Mouse (Mus musculus) midbrain, embryonic 14.5 days (tissue): ENCODE measurements around the gene Gpr108. TPM values are rescaled to one million over a fixed set of nuclear protein-coding genes. Genes with fewer than 3 reads are reported as not detected.
A peak's percentile ranks its signal among the peaks of the same experiment; 100 is the strongest.
"Not testable (repeated sequence)": the region's sequence is repeated elsewhere in the genome, so short reads cannot be mapped to it uniquely, and the experiment has no call there.

Experiments
- ATAC-seq: fragments of 200-750 bp; cut with Nextera tagmentation; 2 replicates; pipeline ENCODE4 v1.8.0; 2017; ENCODE audit warnings: moderate number of reproducible peaks, moderate library complexity; ENCODE audit not compliant: low FRiP score, low TSS enrichment
- DNase-seq: peaks from one replicate; pipeline ENCODE4 v3.0.0-alpha.2; 2015
- H3K27ac ChIP-seq: fragments of 300-500 bp; sonication (generic); replicated peaks from 2 replicates; pipeline ENCODE4 v1.5.1; 2014; ENCODE audit warnings: mild to moderate bottlenecking, low read depth, low read length, moderate library complexity
- H3K27me3 ChIP-seq: fragments of 300-500 bp; sonication (generic); 2 replicates; pipeline ENCODE4 v1.6.1; 2014; ENCODE audit warnings: low read length, control low read depth, mixed read lengths; ENCODE audit not compliant: control insufficient read depth, insufficient read depth
- H3K36me3 ChIP-seq: fragments of 300-500 bp; sonication (generic); 2 replicates; pipeline ENCODE4 v1.6.1; 2014; ENCODE audit warnings: low read length, control low read depth; ENCODE audit not compliant: control insufficient read depth, insufficient read depth
- H3K4me1 ChIP-seq: fragments of 300-500 bp; sonication (generic); 2 replicates; pipeline ENCODE4 v1.6.1; 2014; ENCODE audit warnings: mild to moderate bottlenecking, antibody characterized with exemption, low read length, control low read depth; ENCODE audit not compliant: control insufficient read depth, insufficient read depth
- H3K4me2 ChIP-seq: fragments of 300-500 bp; sonication (generic); 2 replicates; pipeline ENCODE4 v1.6.1; 2014; ENCODE audit warnings: mild to moderate bottlenecking, low read length, moderate library complexity
- H3K4me3 ChIP-seq: fragments of 300-500 bp; sonication (generic); replicated peaks from 2 replicates; pipeline ENCODE4 v1.5.1; 2014; ENCODE audit warnings: low read depth, low read length
- H3K9ac ChIP-seq: fragments of 300-500 bp; sonication (generic); replicated peaks from 2 replicates; pipeline ENCODE4 v1.6.1; 2014; ENCODE audit warnings: mild to moderate bottlenecking, low read length, moderate library complexity
- H3K9me3 ChIP-seq: fragments of 300-500 bp; sonication (generic); 2 replicates; pipeline ENCODE4 v1.6.1; 2016; ENCODE audit warnings: low read length, control low read depth, mixed read lengths; ENCODE audit not compliant: control insufficient read depth
- WGBS: fragments of 180-500 bp; shearing (Covaris S2); extraction: QIAGEN DNeasy Blood & Tissue Kit; methylation state at CpG from one replicate; pipeline ENCODE4 v1.1.7; 2014; 5-methylcytosine and 5-hydroxymethylcytosine counted together
- polyA plus RNA-seq: library from polyadenylated mRNA; unstranded; fragments of >200 nt; fragmentation: Nextera tagmentation; extraction: Ambion mirVana; gene quantifications from 2 replicates; pipeline ENCODE4 v1.2.1, GENCODE M21; 2014

Gene Gpr108
- polyA plus RNA-seq, 1 experiment from 2014 or later, result 20.9 TPM

- H3K4me3 ChIP-seq, result no peak overlapping the region
Measured at GRCm38 (mm10) chr17:57285077-57285476, 36.8 kb upstream of the Gpr108 start.

DNA sequence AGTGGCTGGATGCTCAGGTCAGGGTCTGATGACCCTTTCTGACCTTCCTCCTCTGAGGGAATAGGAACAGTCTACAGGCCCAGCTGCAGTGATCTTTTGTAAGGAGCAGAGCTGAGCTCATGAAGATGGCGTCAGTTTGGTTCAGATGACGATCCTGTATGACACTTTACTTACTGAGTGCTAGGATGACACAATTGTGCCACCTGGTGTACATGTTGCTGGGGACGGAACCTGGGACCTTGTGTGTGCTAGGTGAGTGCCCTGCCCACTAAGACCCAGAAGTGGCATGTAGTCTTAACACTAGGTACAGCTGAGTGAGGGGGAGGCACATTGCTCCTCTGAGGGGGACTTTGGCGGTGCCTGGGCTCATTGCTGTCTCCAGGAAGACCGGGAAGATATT lies 35.7 kb upstream of the Gpr108 start:
- no peak for ATAC-seq

More at GRCm38 (mm10) chr17:57285077-57285476, 36.8 kb upstream of the Gpr108 start:
- WGBS, result 78% methylated on average over 2 of the region's 2 CpGs
- no peaks in the 10 kb centered on the region for H3K36me3 ChIP-seq
- H3K27ac ChIP-seq, result no peak overlapping the region
- DNase-seq (no peak), ATAC-seq (no peak)
- H3K4me2 ChIP-seq, result no peak overlapping the region
- no peaks in the 10 kb centered on the region for H3K9me3 ChIP-seq
- no peak overlapping the region for H3K9ac ChIP-seq
- H3K27me3 ChIP-seq, result no peaks in the 10 kb centered on the region
- no peaks in the 10 kb centered on the region for H3K4me1 ChIP-seq

DNA sequence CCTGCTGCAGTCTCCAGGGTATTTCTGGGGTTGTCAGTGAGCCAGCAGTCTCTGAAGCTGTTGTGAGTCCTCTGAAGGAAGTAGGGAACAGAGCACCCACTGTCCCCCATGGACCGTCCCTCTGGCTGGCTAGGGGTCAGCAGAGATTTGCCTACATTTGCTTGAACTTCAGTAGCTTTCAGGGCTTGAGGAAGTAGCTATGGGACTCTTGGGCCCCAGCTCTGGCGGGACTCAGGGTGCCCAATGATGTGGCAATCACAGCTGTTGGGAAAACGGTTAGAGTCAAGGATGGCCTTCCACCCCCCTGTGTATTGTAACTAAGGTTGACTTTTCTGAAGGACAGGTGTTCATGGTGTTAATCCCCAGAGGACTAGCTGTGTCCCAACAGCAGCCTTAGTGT lies 32.2 kb upstream of the Gpr108 start:
- H3K4me3 ChIP-seq, result no peak overlapping the region
- 81% methylated on average over 3 of the region's 3 CpGs for WGBS
- no peak overlapping the region for H3K9ac ChIP-seq
- no peak overlapping the region for H3K4me2 ChIP-seq
- H3K27me3 ChIP-seq, result peaks cover 9% of the 10 kb centered on the region; the same call in 1 of the 2 replicates
- H3K36me3 ChIP-seq, result no peaks in the 10 kb centered on the region
- no peak for DNase-seq
- ATAC-seq, result no peak
- H3K9me3 ChIP-seq, result no peaks in the 10 kb centered on the region
- peaks cover 6% of the 10 kb centered on the region; the same call in 1 of the 2 replicates for H3K4me1 ChIP-seq
- H3K27ac ChIP-seq, result no peak overlapping the region

More for the DNA sequence above, 35.7 kb upstream of the Gpr108 start:
- Histone ChIP-seq H3K27ac (no peak overlapping the region), H3K4me2 (no peak overlapping the region), H3K4me3 (no peak overlapping the region), H3K4me1 (no peaks in the 10 kb centered on the region), H3K9me3 (no peaks in the 10 kb centered on the region), H3K9ac (no peak overlapping the region), H3K27me3 (no peaks in the 10 kb centered on the region), H3K36me3 (no peaks in the 10 kb centered on the region)
- WGBS, result 76% methylated on average over 5 of the region's 5 CpGs
- no peak for DNase-seq

- Histone ChIP-seq H3K27ac (no peak overlapping the region), H3K4me3 (no peak overlapping the region), H3K9me3 (no peaks in the 10 kb centered on the region), H3K4me1 (peaks cover 10% of the 10 kb centered on the region; the same call in 1 of the 2 replicates), H3K9ac (no peak overlapping the region), H3K4me2 (no peak overlapping the region), H3K36me3 (no peaks in the 10 kb centered on the region), H3K27me3 (peaks cover 15% of the 10 kb centered on the region; the same call in 1 of the 2 replicates)
- 56% methylated on average over 9 of the region's 9 CpGs for WGBS
- DNase-seq, result no peak
- no peak for ATAC-seq
Measured at GRCm38 (mm10) chr17:57279591-57280224, 31.5 kb upstream of the Gpr108 start.

DNA sequence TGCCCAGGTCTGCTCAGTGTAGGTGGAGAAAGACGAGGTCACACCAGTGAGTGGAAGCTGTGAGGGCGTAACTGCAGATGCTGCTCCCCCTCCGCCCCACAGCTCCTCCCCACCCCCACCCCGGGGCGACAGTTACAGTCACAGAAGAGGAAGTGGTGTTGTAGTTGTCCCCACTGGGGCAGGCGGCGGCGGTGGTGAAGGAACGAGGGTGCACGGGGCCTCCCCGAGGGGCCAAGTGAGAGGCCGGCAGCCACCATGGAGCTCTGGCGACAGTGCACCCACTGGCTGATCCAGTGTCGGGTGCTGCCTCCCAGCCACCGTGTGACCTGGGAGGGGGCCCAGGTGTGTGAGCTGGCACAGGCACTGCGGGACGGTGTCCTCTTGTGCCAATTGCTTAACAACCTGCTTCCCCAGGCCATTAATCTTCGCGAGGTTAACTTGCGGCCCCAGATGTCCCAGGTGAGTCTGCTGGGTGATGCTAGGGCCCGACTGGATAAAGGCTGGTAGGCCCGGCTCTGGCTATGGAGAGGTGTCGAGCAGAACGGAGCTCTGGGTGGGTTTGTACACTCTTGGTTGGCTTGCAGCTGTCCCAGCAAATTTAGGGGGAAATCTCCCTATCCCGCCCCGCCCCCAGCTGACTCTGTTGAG lies 30.8 kb upstream of the Gpr108 start, which contains the start of gene Vav1:
Gene Vav1, plus strand, starts transcription at position 158 of the 648 bp plus-strand sequence.
- Histone ChIP-seq H3K27me3 (peaks cover 21% of the 10 kb centered on the region; the same call in 1 of the 2 replicates), H3K36me3 (no peaks in the 10 kb centered on the region), H3K4me2 (no peak within 1 kb of the TSS), H3K4me3 (no peak within 1 kb of the TSS), H3K9me3 (no peaks in the 10 kb centered on the region), H3K9ac (no peak within 1 kb of the TSS), H3K4me1 (peaks cover 10% of the 10 kb centered on the region; the same call in 1 of the 2 replicates), H3K27ac (no peak within 1 kb of the TSS)
- no peak for ATAC-seq
- DNase-seq, result no peak
- 73% methylated on average over 26 of the region's 26 CpGs for WGBS

DNA sequence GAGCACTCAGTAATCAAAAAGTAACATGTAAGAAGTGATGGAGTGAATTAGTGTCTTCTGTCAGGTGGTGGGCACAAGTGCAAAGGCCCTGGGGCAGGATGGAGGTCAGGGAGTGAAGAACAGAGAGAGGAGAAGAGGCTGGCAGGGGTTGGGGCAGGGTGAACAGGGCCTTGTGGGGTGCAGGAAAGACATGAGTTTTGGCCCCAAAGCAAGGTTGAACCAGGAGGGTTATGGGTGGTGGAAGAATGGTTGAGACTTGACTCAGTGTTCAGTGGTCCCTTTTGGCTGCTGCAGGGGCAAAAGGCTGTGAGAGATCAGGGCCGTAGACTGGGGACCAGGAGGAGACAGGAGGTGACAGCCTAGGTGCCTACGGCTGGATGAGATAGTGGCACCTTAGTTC lies 30.3 kb upstream of the Gpr108 start:
- Histone ChIP-seq H3K4me3 (no peak overlapping the region), H3K9me3 (no peaks in the 10 kb centered on the region), H3K4me1 (peaks cover 10% of the 10 kb centered on the region; the same call in 1 of the 2 replicates), H3K36me3 (no peaks in the 10 kb centered on the region), H3K9ac (no peak overlapping the region), H3K27me3 (peaks cover 24% of the 10 kb centered on the region; the same call in 1 of the 2 replicates), H3K27ac (no peak overlapping the region), H3K4me2 (no peak overlapping the region)
- ATAC-seq (no peak), DNase-seq (no peak)
- 94% methylated on average over 2 of the region's 2 CpGs for WGBS

GRCm38 (mm10) chr17:57277598-57278261 lies 29.5 kb upstream of the Gpr108 start:
- H3K9me3 ChIP-seq, H3K4me3 ChIP-seq, ATAC-seq, H3K4me2 ChIP-seq, H3K9ac ChIP-seq, H3K36me3 ChIP-seq, H3K27ac ChIP-seq, DNase-seq, H3K4me1 ChIP-seq: not testable (repeated sequence)
- peaks cover 24% of the 10 kb centered on the region; the same call in 1 of the 2 replicates for H3K27me3 ChIP-seq
- WGBS, result 85% methylated on average over 4 of the region's 5 CpGs

- Histone ChIP-seq H3K36me3 (no peaks in the 10 kb centered on the region), H3K9ac (peak overlapping the region; percentile 44; the same call in 1 of the 2 replicates), H3K9me3 (no peaks in the 10 kb centered on the region), H3K27ac (no peak overlapping the region; the same call in 1 of the 2 replicates), H3K4me3 (peak overlapping the region; percentile 40), H3K4me1 (peaks cover 10% of the 10 kb centered on the region; the same call in 1 of the 2 replicates), H3K27me3 (peaks cover 24% of the 10 kb centered on the region; the same call in 1 of the 2 replicates), H3K4me2 (peak overlapping the region; percentile 67)
- DNase-seq (peak; percentile 91), ATAC-seq (peak; percentile 58; the same call in 1 of the 2 replicates)
- under 1% methylated on average over 20 of the region's 20 CpGs for WGBS
Measured at GRCm38 (mm10) chr17:57276634-57277121, 28.4 kb upstream of the Gpr108 start.
